Mouse (Mus musculus): ENCODE results near the gene Ces2b. TPM values are rescaled to one million over a fixed set of nuclear protein-coding genes. Genes with fewer than 3 reads are reported as not detected.

Ces2b gene
- polyA plus RNA-seq, 1 experiment: 0.86 TPM

Other genes with a start within 250 kb of the Ces2b start
- gene Pdp2, start 240.1 kb upstream of the Ces2b start, polyA plus RNA-seq (2012; rRNA removed): 3.8 and 7.1 TPM in 2 replicates
- gene Cdh16, start 207.2 kb upstream of the Ces2b start, polyA plus RNA-seq (2012; rRNA removed): 0.07 and 0.11 TPM in 2 replicates
- gene Rrad, start 200.2 kb upstream of the Ces2b start, polyA plus RNA-seq (2012; rRNA removed): 3.3 and 3.6 TPM in 2 replicates
- 51.4 and 51.9 TPM in 2 replicates for gene Ciao2b, start 189.6 kb upstream of the Ces2b start, polyA plus RNA-seq (2012; rRNA removed)
- gene Ces2a, start 97.6 kb upstream of the Ces2b start, polyA plus RNA-seq (2012; rRNA removed): 86.2 and 136 TPM in 2 replicates
- gene Ces2c, start 15.5 kb downstream of the Ces2b start, polyA plus RNA-seq (2012; rRNA removed): 87.8 and 175 TPM in 2 replicates
- 458 and 877 TPM in 2 replicates for gene Ces2e, start 94.7 kb downstream of the Ces2b start, polyA plus RNA-seq (2012; rRNA removed)
- gene Ces2f, start 115.8 kb downstream of the Ces2b start, polyA plus RNA-seq (2012; rRNA removed): 0.12 and 0.21 TPM in 2 replicates
- gene Ces2g, start 130.1 kb downstream of the Ces2b start, polyA plus RNA-seq (2012; rRNA removed): 1.6 and 4.3 TPM in 2 replicates
- gene Ces2h, start 169.3 kb downstream of the Ces2b start, polyA plus RNA-seq (2012; rRNA removed): 0.36 and 0.52 TPM in 2 replicates
- 0.21 TPM in 1 of 2 replicates, not detected in the other for gene Ces3a, start 217.0 kb downstream of the Ces2b start, polyA plus RNA-seq (2012; rRNA removed)

All from large intestine, adult 2 months (tissue).